Mouse (Mus musculus): ENCODE data around the gene Apod. TPM values are rescaled to one million over a fixed set of nuclear protein-coding genes. Genes with fewer than 3 reads are reported as not detected.
"Not testable (repeated sequence)": the region's sequence is repeated elsewhere in the genome, so short reads cannot be mapped to it uniquely, and the experiment has no call there.

Gene Apod
- polyA plus RNA-seq, 1 experiment: 45.5 TPM

GRCm38 (mm10) chr16:31321501-31321900 lies 6.9 kb upstream of the Apod start:
- DNase-seq (ENCODE audit: low read depth): no peak

DNA sequence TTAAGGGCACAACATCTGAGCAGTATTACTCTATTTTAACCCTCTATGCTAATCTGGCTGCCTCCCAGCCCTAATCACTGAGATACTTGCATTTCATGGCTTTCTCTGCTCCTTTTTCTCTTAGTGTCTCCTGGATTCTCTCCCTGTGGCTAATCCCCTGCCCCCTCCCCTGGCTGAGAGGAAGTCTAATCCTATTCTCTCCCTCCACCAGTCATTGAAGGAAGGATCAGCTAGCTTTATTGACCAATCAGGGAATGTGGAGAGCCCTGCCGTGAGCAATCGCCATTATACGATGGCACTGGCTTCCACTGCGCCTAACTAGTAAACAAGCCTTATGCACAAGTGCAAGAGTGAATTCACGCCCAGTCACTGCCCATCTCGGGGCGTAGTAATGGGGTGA lies 6.3 kb upstream of the Apod start:
- no peak for DNase-seq (ENCODE audit: low read depth)

- not testable (repeated sequence) for DNase-seq (ENCODE audit: low read depth)
Observed at GRCm38 (mm10) chr16:31319723-31320122, 5.1 kb upstream of the Apod start.

GRCm38 (mm10) chr16:31319316-31319715 lies 4.7 kb upstream of the Apod start:
- no peak for DNase-seq (ENCODE audit: low read depth)

DNA sequence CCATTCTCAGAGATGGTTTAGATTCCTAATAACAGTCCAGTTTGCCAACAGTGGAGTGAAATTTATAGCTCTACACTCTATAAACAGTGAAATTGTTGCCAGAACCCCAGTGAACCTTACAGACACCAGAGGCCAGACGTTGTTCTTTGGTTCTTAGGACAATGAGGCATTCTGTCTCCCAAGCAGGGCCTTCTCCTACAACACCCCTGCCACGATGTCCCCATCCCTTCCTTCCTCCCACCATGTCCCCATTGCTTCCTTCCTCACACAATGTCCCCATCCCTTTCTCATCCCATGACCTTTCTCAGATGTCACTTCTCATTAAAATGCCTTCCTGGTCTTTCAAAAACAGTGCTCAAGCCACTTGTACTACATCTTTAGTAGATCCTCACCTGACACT lies 3.8 kb upstream of the Apod start:
- no peak for DNase-seq (ENCODE audit: low read depth)

GRCm38 (mm10) chr16:31316246-31317143 lies 1.9 kb upstream of the Apod start:
- DNase-seq (ENCODE audit: low read depth): not testable (repeated sequence)

GRCm38 (mm10) chr16:31315294-31315693 lies 686 bp upstream of the Apod start:
- no peak for DNase-seq (ENCODE audit: low read depth)

DNA sequence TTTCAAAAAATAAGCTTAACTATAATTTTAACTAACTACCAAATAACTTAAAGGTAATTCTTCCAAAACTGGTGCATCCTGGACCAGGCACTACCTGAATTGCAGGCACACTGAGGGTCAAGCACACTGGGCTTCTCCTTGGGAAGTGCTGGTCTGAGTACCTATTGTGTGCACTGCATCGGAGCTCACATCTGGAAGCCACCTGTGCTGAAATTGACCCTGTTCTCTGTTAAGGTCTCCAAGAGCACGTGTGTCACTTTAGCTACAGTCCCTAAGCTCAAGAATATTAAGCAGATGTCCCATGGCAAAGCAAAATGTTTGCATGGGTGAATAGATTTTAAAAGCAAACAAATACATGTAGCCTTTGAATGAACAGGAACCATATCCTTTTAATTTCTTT lies 997 bp downstream of the Apod start:
- DNase-seq (ENCODE audit: low read depth): no peak

GRCm38 (mm10) chr16:31312296-31312695 lies 2.3 kb downstream of the Apod start:
- DNase-seq (ENCODE audit: low read depth): no peak

GRCm38 (mm10) chr16:31305199-31305919 lies 9.2 kb downstream of the Apod start:
- DNase-seq (ENCODE audit: low read depth): no peak

DNA sequence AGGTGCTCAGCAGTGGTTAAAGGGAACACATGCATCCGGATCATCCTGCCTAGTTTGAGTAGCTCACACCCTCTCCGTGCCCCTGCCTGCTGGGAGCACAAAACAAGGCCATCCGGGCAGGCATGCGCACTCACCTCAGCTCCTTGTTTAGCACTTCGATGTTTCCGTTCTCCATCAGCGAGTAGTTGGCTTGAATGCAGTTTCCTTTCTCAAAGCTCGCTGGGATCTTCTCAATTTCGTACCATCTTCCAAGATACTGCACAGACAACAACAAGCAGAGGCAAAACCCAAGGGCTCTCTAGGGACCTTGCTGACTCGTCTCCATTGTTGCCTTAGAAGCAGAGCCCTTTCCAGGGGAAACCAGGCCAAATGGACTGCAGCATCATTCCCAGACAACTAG lies 11.3 kb downstream of the Apod start:
- no peak for DNase-seq (ENCODE audit: low read depth)

DNA sequence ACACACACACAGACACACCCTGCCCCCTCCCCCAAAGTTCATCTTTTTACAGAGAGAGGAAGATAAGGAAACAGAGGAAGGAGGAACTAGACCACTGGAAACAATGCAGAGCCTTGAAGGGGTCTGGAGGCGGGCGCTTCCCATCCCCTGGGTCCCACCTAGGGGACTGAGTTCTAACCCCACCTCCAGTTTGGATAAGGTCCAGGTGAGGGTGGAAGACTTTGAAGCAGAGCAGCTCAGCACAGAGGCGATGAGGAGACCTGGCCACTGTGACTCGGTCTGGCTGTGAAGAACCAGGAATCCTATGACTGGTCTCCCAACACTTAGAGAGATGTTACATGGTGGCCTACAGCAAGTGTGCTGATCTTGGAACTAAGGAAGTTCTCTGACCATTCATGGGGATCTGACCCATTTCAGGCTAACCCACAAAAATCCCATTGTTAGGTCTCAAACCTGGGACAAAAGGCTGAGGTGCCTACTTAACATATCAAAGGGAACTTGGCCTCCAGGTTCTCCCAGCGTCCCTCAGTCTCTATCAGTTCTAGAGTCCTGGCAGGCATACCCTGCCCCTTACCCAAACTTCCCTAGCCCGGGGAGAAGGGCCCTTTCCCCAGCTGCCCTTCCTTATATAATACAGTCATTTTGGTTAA lies 13.6 kb downstream of the Apod start:
- DNase-seq (ENCODE audit: low read depth): no peak

GRCm38 (mm10) chr16:31300467-31300866 lies 14.1 kb downstream of the Apod start:
- no peak for DNase-seq (ENCODE audit: low read depth)

GRCm38 (mm10) chr16:31299960-31300353 lies 14.7 kb downstream of the Apod start:
- no peak for DNase-seq (ENCODE audit: low read depth)

GRCm38 (mm10) chr16:31299164-31299959 lies 15.2 kb downstream of the Apod start:
- no peak for DNase-seq (ENCODE audit: low read depth)

DNA sequence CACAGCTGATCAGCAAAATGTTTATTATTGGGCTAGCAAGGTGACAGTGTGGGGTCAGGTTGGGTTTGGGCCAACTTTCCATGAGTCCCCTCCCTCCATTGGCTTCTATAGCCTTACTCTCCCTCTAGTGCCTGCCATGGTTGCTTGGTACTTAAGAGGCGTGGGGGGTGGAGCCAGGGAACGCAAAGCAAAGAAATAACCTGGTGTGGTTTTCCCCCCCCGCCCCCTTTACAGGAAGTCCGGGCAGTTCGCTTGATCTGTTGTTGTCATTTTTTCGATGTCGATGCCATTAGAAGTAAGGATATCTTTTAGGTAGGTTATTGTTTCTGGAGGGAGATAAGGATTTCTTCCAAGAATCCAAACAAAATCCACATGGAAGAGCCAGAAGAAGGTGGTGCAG lies 17.5 kb downstream of the Apod start:
- no peak for DNase-seq (ENCODE audit: low read depth)

DNA sequence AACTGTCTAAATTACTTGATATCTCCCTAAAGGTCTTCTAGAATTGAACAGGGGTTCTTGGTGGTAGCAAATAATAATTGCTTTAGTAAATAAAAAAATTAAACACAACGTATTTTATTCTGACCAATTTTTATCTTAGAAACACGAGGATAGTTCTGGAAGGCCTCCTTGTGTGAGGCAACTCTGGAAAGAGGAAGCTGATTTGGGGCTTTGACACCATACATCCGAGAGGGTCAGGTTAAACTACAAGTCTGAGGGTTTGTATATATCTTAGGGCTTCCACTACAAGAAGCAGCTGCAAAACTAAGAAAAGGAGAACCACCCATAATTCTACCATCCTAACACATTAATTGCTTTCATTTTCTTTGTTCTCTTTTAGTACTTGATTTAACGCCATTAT lies 20.8 kb downstream of the Apod start:
- no peak for DNase-seq (ENCODE audit: low read depth)

GRCm38 (mm10) chr16:31290751-31291365 lies 23.8 kb downstream of the Apod start:
- no peak for DNase-seq (ENCODE audit: low read depth)

DNA sequence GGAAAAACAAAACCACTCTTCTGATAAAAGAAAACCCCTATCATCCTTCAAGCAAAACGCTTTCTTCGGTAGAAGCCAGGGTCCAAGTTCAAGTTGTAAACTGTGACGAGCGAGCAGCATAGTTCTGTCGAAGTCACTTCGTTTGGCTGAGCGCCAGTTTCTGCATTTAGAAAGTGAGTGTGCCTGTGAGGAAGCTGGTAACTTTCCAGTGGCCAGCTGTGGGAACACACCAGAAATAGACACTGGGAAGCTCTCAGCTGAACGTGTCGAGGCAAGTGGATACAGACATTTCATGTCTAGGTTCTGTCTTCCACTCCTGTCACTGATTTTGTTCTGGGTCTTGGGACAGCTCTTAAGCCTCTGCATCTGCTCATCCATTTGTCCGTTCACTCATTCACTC lies 24.3 kb downstream of the Apod start:
- DNase-seq (ENCODE audit: low read depth): peak; percentile 46

DNA sequence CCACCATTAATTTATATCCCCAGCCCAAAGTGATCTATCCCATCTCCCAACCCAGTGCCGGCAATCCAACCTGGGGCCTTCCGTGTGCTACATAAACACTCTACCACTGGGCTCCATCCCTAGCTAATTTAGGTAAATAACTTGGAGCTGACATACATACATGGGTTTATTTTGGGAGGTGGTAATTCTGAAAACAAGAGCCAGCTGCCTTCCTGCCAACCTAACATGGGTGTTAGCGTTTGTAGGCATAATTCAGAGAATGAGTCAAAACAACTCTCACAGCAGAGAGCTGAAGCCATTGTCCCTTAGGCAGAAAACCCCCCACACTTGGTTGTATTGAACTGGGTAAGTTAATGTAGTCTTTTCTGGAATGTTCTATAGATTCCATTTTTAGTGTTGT lies 26.9 kb downstream of the Apod start:
- no peak for DNase-seq (ENCODE audit: low read depth)

DNA sequence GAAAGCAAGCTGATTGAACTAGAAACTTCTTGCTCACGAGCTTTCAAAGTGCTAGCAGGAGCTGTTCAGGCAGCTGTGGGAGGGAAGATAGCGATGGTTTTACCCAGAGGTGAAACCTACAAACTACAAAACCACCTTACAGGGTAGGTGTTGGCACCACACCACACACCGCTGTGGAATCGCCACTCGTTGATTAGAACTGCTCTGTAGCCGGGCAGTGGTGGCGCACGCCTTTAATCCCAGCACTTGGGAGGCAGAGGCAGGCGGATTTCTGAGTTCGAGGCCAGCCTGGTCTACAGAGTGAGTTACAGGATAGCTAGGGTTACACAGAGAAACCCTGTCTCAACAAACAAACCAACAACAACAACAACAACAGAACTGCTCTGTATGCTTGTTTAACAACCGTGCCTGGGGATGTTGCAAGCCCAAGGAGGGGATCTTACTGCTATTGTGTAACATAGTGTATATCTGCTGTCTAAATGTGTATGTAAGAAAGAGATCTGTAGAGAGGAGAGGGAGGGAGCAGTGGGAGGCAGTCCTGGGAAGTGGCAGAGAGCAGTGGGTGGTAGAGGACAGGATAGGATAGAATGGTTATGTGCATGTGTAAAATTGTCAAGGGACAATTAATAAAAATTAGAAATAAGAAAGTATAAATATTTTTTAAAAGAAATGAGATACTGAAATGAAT lies 27.7 kb downstream of the Apod start:
- no peak for DNase-seq (ENCODE audit: low read depth)

Measured in gonadal fat pad, adult 2 months (tissue).